Mouse (Mus musculus) stomach, embryonic 16.5 days (tissue): ENCODE measurements around the gene Letm1. TPM values are rescaled to one million over a fixed set of nuclear protein-coding genes. Genes with fewer than 3 reads are reported as not detected.
A peak's percentile ranks its signal among the peaks of the same experiment; 100 is the strongest.

ENCODE experiments used
- ATAC-seq: fragments of 200-750 bp; cut with Nextera tagmentation; 2 replicates; pipeline ENCODE4 v1.8.0; 2017; ENCODE audit warnings: moderate number of reproducible peaks, moderate TSS enrichment; ENCODE audit not compliant: insufficient read depth, low FRiP score
- H3K27ac ChIP-seq: fragments of 300-500 bp; sonication (generic); 2 replicates; pipeline ENCODE4 v1.5.1; 2014; ENCODE audit warnings: low read length
- H3K27me3 ChIP-seq: fragments of 300-500 bp; sonication (generic); 2 replicates; pipeline ENCODE4 v1.6.1; 2014; ENCODE audit warnings: low read length, control low read depth, mixed read lengths; ENCODE audit not compliant: control insufficient read depth, insufficient read depth
- H3K36me3 ChIP-seq: fragments of 300-500 bp; sonication (generic); 2 replicates; pipeline ENCODE4 v1.6.1; 2014; ENCODE audit warnings: low read length; ENCODE audit not compliant: control insufficient read depth, insufficient read depth
- H3K4me1 ChIP-seq: fragments of 300-500 bp; sonication (generic); 2 replicates; pipeline ENCODE4 v1.6.1; 2014; ENCODE audit warnings: low read length, control low read depth, mixed read lengths; ENCODE audit not compliant: control insufficient read depth, insufficient read depth
- H3K4me2 ChIP-seq: fragments of 300-500 bp; sonication (generic); 2 replicates; pipeline ENCODE4 v1.6.1; 2014; ENCODE audit warnings: low read depth, low read length, mixed read lengths
- H3K4me3 ChIP-seq: fragments of 300-500 bp; sonication (generic); replicated peaks from 2 replicates; pipeline ENCODE4 v1.5.1; 2014; ENCODE audit warnings: mild to moderate bottlenecking, low read length
- H3K9ac ChIP-seq: fragments of 300-500 bp; sonication (generic); 2 replicates; pipeline ENCODE4 v1.6.1; 2014; ENCODE audit warnings: low read length
- H3K9me3 ChIP-seq: fragments of 300-500 bp; sonication (generic); replicated peaks from 2 replicates; pipeline ENCODE4 v1.6.1; 2016; ENCODE audit warnings: low read length, control low read depth; ENCODE audit not compliant: control insufficient read depth
- WGBS: fragments of 180-500 bp; shearing (Covaris S2); extraction: QIAGEN DNeasy Blood & Tissue Kit; methylation state at CpG from one replicate; pipeline ENCODE4 v1.1.7; 2014; 5-methylcytosine and 5-hydroxymethylcytosine counted together
- polyA plus RNA-seq: library from polyadenylated mRNA; unstranded; fragments of >200 nt; fragmentation: Nextera tagmentation; extraction: Ambion mirVana; gene quantifications from 2 replicates; pipeline ENCODE4 v1.2.1, GENCODE M21; 2015

The Letm1 gene
- polyA plus RNA-seq, 1 experiment from 2014 or later, result 35.3 TPM

DNA sequence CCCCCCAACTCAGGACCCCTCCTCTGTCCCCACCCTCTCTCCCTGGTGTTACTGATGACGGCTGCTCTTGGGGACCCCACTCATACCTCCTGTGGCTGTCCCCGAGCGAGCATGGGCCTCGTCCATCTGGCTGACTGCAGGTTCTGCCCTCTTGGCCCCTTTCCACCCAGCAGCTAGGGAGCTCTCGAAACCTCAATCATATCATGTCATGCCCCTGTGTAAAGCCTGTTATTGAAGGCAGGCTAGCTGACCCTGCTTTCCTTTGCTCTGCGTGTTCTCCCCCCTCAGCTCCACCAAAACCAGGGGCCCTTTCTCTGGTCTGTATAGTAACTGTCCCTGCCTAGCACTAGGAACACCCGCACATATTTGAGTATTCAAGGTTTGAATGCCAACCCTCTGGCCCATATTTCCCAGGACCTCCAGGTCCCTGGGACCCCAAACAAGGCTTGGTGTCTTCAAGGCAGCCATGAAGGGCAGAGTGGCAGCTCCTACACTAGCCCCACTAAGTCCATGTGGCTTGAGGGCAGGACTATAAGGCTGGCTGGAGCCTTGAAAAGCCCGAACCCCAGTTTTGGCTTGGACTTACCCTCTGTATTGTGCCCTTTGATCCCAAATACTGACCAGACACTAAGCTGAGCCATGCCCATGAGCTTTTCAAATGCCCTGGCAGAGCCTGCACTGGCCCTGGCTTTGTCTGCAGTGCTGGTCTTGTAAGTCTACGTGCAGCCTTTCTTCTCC, 76.8 kb downstream of the Letm1 start:
- H3K4me1 ChIP-seq, result peaks cover 25% of the 10 kb centered on the region
- ATAC-seq, result 0 out of 2 replicates have a peak, but pooled peaks have one; percentile 22
- WGBS, result 48% methylated on average over 9 of the region's 9 CpGs
- no peaks in the 10 kb centered on the region for H3K36me3 ChIP-seq
- peak overlapping the region; percentile 48 for H3K27ac ChIP-seq
- no peak overlapping the region for H3K4me2 ChIP-seq
- H3K27me3 ChIP-seq, result no peaks in the 10 kb centered on the region
- peak overlapping the region; percentile 39; the same call in 1 of the 2 replicates for H3K9ac ChIP-seq
- H3K4me3 ChIP-seq, result no peak overlapping the region
- H3K9me3 ChIP-seq, result no peaks in the 10 kb centered on the region

- Histone ChIP-seq H3K27me3 (no peaks in the 10 kb centered on the region), H3K27ac (no peak overlapping the region), H3K4me1 (peaks cover 30% of the 10 kb centered on the region), H3K9ac (peak overlapping the region; percentile 44; the same call in 1 of the 2 replicates), H3K4me2 (no peak overlapping the region), H3K4me3 (no peak overlapping the region), H3K36me3 (no peaks in the 10 kb centered on the region), H3K9me3 (no peaks in the 10 kb centered on the region)
- ATAC-seq, result peak; percentile 47; the same call in 1 of the 2 replicates
- WGBS, result 17% methylated on average over 11 of the region's 11 CpGs
Observed at GRCm38 (mm10) chr5:33704945-33705611, 77.5 kb downstream of the Letm1 start.

DNA sequence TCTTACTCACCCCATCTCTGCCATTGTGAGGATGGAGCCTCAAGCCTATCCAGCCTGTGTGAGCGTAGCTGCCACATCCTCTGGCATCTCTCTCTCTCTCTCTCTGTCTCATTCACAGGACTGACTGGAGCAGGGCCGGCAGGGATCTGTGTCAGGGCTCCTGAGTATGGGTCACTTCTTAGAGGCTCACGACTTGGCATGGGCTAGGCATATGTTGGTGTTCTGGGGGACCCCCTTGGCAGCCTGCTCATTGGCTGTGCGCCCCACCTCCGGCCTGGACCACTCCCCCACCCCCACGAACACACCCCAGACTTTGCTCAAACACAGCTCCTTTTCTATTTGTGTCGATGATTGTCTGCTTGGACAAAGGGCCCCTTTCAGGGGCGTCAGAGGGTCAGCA, 78.6 kb downstream of the Letm1 start:
- Histone ChIP-seq H3K9ac (no peak overlapping the region), H3K4me1 (peaks cover 27% of the 10 kb centered on the region), H3K27me3 (no peaks in the 10 kb centered on the region), H3K9me3 (no peaks in the 10 kb centered on the region), H3K36me3 (no peaks in the 10 kb centered on the region), H3K4me3 (no peak overlapping the region), H3K27ac (no peak overlapping the region), H3K4me2 (no peak overlapping the region)
- 55% methylated on average over 8 of the region's 8 CpGs for WGBS
- ATAC-seq, result no peak

GRCm38 (mm10) chr5:33701832-33702231, 80.8 kb downstream of the Letm1 start:
- ATAC-seq, result no peak
- peaks cover 39% of the 10 kb centered on the region for H3K4me1 ChIP-seq
- no peaks in the 10 kb centered on the region for H3K27me3 ChIP-seq
- H3K36me3 ChIP-seq, result no peaks in the 10 kb centered on the region
- 81% methylated on average over 11 of the region's 11 CpGs for WGBS
- no peak overlapping the region for H3K9ac ChIP-seq
- no peak overlapping the region for H3K4me2 ChIP-seq
- no peak overlapping the region for H3K27ac ChIP-seq
- no peaks in the 10 kb centered on the region for H3K9me3 ChIP-seq
- H3K4me3 ChIP-seq, result no peak overlapping the region

DNA sequence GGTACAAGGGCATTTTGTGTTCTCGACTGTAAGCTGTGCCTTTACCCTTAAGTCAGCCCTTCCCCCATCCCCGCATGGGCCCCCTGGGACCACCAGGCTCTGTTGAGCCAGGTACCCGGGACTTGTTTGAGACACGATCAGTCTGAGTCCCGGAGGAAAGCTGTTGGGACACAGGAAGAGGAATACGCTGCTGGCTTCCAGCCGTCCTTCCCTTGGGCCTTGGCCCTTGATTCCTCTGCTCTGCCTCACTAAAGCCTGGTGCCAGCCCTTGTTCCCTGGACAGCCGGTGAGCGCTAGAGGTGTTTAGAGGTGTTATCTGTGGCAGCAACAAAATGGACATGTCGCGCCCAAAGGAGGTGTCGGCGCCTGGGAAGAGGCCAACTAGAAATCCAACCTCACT, 82.6 kb downstream of the Letm1 start:
- Histone ChIP-seq H3K4me2 (no peak overlapping the region), H3K36me3 (no peaks in the 10 kb centered on the region), H3K27ac (no peak overlapping the region), H3K27me3 (no peaks in the 10 kb centered on the region), H3K4me1 (peaks cover 43% of the 10 kb centered on the region), H3K4me3 (no peak overlapping the region), H3K9ac (no peak overlapping the region), H3K9me3 (no peaks in the 10 kb centered on the region)
- 38% methylated on average over 13 of the region's 13 CpGs for WGBS
- no peak for ATAC-seq

GRCm38 (mm10) chr5:33698669-33699068, 83.9 kb downstream of the Letm1 start:
- Histone ChIP-seq H3K27me3 (no peaks in the 10 kb centered on the region), H3K4me2 (no peak overlapping the region), H3K9me3 (no peaks in the 10 kb centered on the region), H3K4me3 (no peak overlapping the region), H3K9ac (no peak overlapping the region), H3K27ac (no peak overlapping the region), H3K4me1 (peaks cover 51% of the 10 kb centered on the region), H3K36me3 (no peaks in the 10 kb centered on the region)
- WGBS, result 88% methylated on average over 5 of the region's 5 CpGs
- no peak for ATAC-seq

- ATAC-seq, result no peak
- peak overlapping the region; percentile 96 for H3K27ac ChIP-seq
- H3K9ac ChIP-seq, result peak overlapping the region; percentile 60
- no peak overlapping the region for H3K4me2 ChIP-seq
- no peaks in the 10 kb centered on the region for H3K27me3 ChIP-seq
- H3K4me3 ChIP-seq, result no peak overlapping the region
- peaks cover 54% of the 10 kb centered on the region for H3K4me1 ChIP-seq
- WGBS, result 31% methylated on average over 13 of the region's 13 CpGs
- H3K9me3 ChIP-seq, result no peaks in the 10 kb centered on the region
- H3K36me3 ChIP-seq, result no peaks in the 10 kb centered on the region
Observed at GRCm38 (mm10) chr5:33697947-33698512, 84.6 kb downstream of the Letm1 start.

GRCm38 (mm10) chr5:33697534-33697933, 85.1 kb downstream of the Letm1 start:
- Histone ChIP-seq H3K9me3 (no peaks in the 10 kb centered on the region), H3K4me2 (no peak overlapping the region), H3K4me3 (no peak overlapping the region), H3K9ac (peak overlapping the region; percentile 60; the same call in 1 of the 2 replicates), H3K4me1 (peaks cover 59% of the 10 kb centered on the region), H3K27me3 (no peaks in the 10 kb centered on the region), H3K27ac (peak overlapping the region; percentile 96), H3K36me3 (no peaks in the 10 kb centered on the region)
- WGBS, result 68% methylated on average over 1 of the region's 1 CpGs
- no peak for ATAC-seq

DNA sequence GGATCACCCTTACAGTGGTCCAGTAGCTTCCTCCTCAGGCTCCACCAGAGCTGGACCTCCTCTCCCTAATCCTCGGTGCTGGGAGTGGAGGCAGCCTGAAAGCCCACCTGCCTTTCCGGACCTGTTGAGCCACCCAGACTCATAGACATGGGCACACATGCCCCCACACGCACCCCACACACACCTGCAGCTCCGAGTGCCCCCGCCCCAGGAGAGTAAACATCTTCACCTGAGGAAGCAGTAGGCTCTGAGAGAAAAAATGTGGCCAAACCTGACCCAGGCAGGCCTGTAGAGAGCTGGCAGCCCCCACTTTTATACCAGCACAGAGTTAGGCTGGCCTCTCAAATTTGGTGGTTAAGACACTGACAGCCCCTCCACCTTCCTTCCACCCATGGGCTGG, 86.2 kb downstream of the Letm1 start:
- WGBS, result 53% methylated on average over 5 of the region's 5 CpGs
- Histone ChIP-seq H3K4me2 (peak overlapping the region; percentile 87), H3K9ac (peak overlapping the region; percentile 86; the same call in 1 of the 2 replicates), H3K27ac (peak overlapping the region; percentile 96), H3K27me3 (no peaks in the 10 kb centered on the region), H3K9me3 (no peaks in the 10 kb centered on the region), H3K4me3 (no peak overlapping the region), H3K36me3 (no peaks in the 10 kb centered on the region), H3K4me1 (peaks cover 62% of the 10 kb centered on the region)
- ATAC-seq, result peak; percentile 60; the same call in 1 of the 2 replicates
